In the genomic region with DNA sequence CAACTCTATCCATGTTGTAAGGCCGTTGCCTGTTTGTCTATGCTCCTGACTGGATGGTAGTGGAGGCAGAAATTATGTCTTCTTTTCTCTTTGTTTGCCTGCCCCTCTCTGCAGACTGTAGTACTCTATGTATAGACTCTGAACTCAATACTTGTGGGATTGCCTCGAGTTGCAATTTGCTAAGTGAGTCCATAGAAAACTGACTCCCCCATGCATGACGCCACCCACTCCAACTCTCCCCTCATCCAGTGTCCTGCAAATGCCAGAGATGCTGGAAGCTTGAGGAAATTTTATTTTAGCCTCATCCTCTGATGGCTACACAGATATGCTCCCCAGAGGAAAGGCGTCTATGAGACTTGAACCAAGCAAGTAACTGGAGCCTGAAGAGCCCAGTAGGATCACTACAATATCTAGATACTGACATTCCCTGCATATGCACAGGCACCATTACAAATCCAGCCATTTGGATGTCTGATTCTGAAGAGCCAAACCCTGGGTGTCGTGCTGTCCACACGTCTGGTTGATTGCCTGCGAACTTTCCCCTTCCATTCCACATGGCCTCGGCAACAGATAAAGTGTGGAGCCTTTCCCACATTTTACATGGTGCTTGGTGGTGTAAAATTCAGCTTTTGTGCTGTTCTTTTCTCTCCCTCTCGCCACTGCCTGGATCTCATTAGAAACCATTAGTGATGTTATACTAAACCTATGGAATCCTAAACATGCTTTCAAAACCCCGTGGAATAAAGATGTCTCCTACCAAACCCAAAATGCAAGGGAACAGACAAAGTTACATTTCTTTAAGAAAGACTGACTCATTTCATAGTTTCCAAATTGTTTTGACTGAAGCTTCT, we compare ENCODE assay signal across 14 mouse cellular contexts. TPM values are rescaled to one million over a fixed set of nuclear protein-coding genes. Genes with fewer than 3 reads are reported as not detected.
DNase-seq lines count a peak whose midpoint lies in the region; ATAC-seq lines count a peak whose summit lies in the region.
"Had no signal": no experiment of that assay in that cellular context is flagged by ENCODE, and none has a peak within 500 bp of the region (broad histone marks: within the 10 kb centered on the region; RNA-seq: fewer than 3 reads in every experiment).

No protein-coding gene starts in this region.

- WGBS in heart, embryonic 11.5 days (ENCODE audit: insufficient replicate concordance) = 38% methylated on average over 10 of the region's 10 CpGs
- WGBS in kidney, embryonic 16.5 days = 51% methylated on average over 10 of the region's 10 CpGs
- WGBS in embryonic facial prominence, embryonic 15.5 days = 25% methylated on average over 10 of the region's 10 CpGs

- no peak for DNase-seq in heart, adult 9 months (ENCODE audit: low spot score in 2 of 2)
- DNase-seq in kidney, postnatal 4 days = no peak
- DNase-seq in Muller cell, postnatal 12 days (ENCODE audit: inconsistent ontology term) = peak; percentile 25
- DNase-seq in left cerebral cortex, adult 8-10 months (ENCODE audit: low spot score in 2 of 2) = no peak
- DNase-seq in adrenal gland, adult 18-20 months (ENCODE audit: low spot score in 2 of 2) = no peak
- DNase-seq: adrenal gland, adult 8-10 months; cerebellum, postnatal 36 days; gastrocnemius, postnatal 36 days; layer of hippocampus, adult 9-11 months; right cerebral cortex, postnatal 4 days had no signal

- H3K4me1 ChIP-seq in heart, embryonic 11.5 days (ENCODE audit: control insufficient read depth, insufficient read depth, low read length) = peaks cover 29% of the 10 kb centered on the region
- H3K4me1 ChIP-seq in kidney, embryonic 16.5 days (ENCODE audit: insufficient read depth, low read length) = peaks cover 40% of the 10 kb centered on the region
- H3K4me1 ChIP-seq in embryonic facial prominence, embryonic 15.5 days = peaks cover 44% of the 10 kb centered on the region

- H3K9me3 ChIP-seq in heart, embryonic 11.5 days (replicated peaks; ENCODE audit: control insufficient read depth, low read length) = no peaks in the 10 kb centered on the region
- H3K9me3 ChIP-seq in kidney, embryonic 16.5 days (ENCODE audit: low read length) = no peaks in the 10 kb centered on the region
- no peaks in the 10 kb centered on the region for H3K9me3 ChIP-seq in embryonic facial prominence, embryonic 15.5 days (replicated peaks)

- H3K4me3 ChIP-seq in heart, embryonic 11.5 days (ENCODE audit: low read depth, low read length) = no peak overlapping the region
- no peak overlapping the region for H3K4me3 ChIP-seq in kidney, embryonic 16.5 days (ENCODE audit: low read length)
- H3K4me3 ChIP-seq in embryonic facial prominence, embryonic 15.5 days (replicated peaks) = no peak overlapping the region

- H3K4me2 ChIP-seq in heart, embryonic 11.5 days = no peak overlapping the region; the same call in 1 of the 2 replicates
- no peak overlapping the region for H3K4me2 ChIP-seq in kidney, embryonic 16.5 days (replicated peaks; ENCODE audit: low read depth, low read length)
- H3K4me2 ChIP-seq in embryonic facial prominence, embryonic 15.5 days (replicated peaks) = no peak overlapping the region

- H3K27ac ChIP-seq in heart, embryonic 11.5 days (ENCODE audit: low read depth, low read length) = peak overlapping the region; percentile 65
- H3K27ac ChIP-seq in kidney, embryonic 16.5 days (ENCODE audit: low read length) = peak overlapping the region; percentile 46
- peak overlapping the region; percentile 84 for H3K27ac ChIP-seq in embryonic facial prominence, embryonic 15.5 days (replicated peaks)

- H3K9ac ChIP-seq in heart, embryonic 11.5 days (ENCODE audit: low read depth, low read length) = no peak overlapping the region
- H3K9ac ChIP-seq in kidney, embryonic 16.5 days (replicated peaks; ENCODE audit: low read length) = no peak overlapping the region
- H3K9ac ChIP-seq in embryonic facial prominence, embryonic 15.5 days = no peak overlapping the region

- no peaks in the 10 kb centered on the region for H3K27me3 ChIP-seq in heart, embryonic 11.5 days (ENCODE audit: control insufficient read depth, insufficient read depth, low read length)
- H3K27me3 ChIP-seq in kidney, embryonic 16.5 days (ENCODE audit: insufficient read depth, low read length) = no peaks in the 10 kb centered on the region
- no peaks in the 10 kb centered on the region for H3K27me3 ChIP-seq in embryonic facial prominence, embryonic 15.5 days

- H3K36me3 ChIP-seq in heart, embryonic 11.5 days (ENCODE audit: control insufficient read depth, insufficient read depth, low read length) = no peaks in the 10 kb centered on the region
- no peaks in the 10 kb centered on the region for H3K36me3 ChIP-seq in kidney, embryonic 16.5 days (ENCODE audit: insufficient read depth, low read length)
- H3K36me3 ChIP-seq in embryonic facial prominence, embryonic 15.5 days = no peaks in the 10 kb centered on the region

- no peak for ATAC-seq in heart, embryonic 11.5 days (replicated peaks; ENCODE audit: insufficient number of reproducible peaks, low FRiP score, low TSS enrichment)
- ATAC-seq in kidney, embryonic 16.5 days (ENCODE audit: low FRiP score, low TSS enrichment) = no peak
- ATAC-seq in embryonic facial prominence, embryonic 15.5 days (ENCODE audit: insufficient number of reproducible peaks, low FRiP score, low TSS enrichment, low read depth) = peak; percentile 68
- ATAC-seq: forebrain, embryonic 14.5 days had no signal

RNA-seq across cellular contexts. Expression of gene Cald1, which starts 39.5 kb away (rescaled TPM):
- 144 and 167 TPM in 2 replicates for polyA plus RNA-seq in heart, embryonic 11.5 days (2014; fragmentation: Nextera tagmentation; extraction: Ambion mirVana)
- 238 and 243 TPM in 2 replicates for polyA plus RNA-seq in kidney, embryonic 16.5 days (2015; fragmentation: Nextera tagmentation; extraction: Ambion mirVana)
- 290 and 306 TPM in 2 replicates for polyA plus RNA-seq in embryonic facial prominence, embryonic 15.5 days (2015; fragmentation: Nextera tagmentation; extraction: Ambion mirVana)
- total RNA-seq in left cerebral cortex, adult 8-10 months (2022) = 10 to 100 TPM; 18.9 to 22.6 (median 20.5) TPM
- 10 to 100 TPM; 63.8 to 89.6 TPM for total RNA-seq in adrenal gland, adult 18-20 months (2021)
